Mouse (Mus musculus): Measurements from ENCODE around the gene Vmn1r220. TPM values are rescaled to one million over a fixed set of nuclear protein-coding genes. Genes with fewer than 3 reads are reported as not detected.

The Vmn1r220 gene
- polyA plus RNA-seq (2012; rRNA removed): not detected in 2 replicates

DNA sequence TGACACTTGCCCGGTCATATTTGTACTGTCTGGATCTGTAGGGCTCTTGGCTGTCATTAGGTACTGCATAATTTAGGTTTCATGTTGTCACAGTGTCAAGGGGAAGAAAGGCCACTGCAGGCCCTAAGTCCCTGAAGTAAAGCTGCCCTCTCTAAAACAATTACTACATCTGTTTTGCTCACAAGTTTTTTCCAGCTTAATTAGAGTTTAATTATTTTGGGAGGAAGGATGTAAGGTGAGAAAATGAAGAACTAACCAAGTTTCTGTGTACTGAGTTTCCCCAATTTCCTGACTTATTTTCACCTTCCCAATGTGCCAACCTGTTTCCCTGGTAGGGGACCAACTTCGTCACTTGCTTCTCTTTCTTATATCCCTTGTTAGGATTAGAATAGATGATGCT lies at the start of gene Vmn1r220:
TSS of gene Vmn1r220 (minus strand) at position 101 of the 400 bp plus-strand sequence.

GRCm38 (mm10) chr13:23235847-23236246 lies 48.1 kb upstream of the Vmn1r220 start, which contains the start of gene Vmn1r222:
Gene Vmn1r222 (minus strand): TSS chr13:23235947.

DNA sequence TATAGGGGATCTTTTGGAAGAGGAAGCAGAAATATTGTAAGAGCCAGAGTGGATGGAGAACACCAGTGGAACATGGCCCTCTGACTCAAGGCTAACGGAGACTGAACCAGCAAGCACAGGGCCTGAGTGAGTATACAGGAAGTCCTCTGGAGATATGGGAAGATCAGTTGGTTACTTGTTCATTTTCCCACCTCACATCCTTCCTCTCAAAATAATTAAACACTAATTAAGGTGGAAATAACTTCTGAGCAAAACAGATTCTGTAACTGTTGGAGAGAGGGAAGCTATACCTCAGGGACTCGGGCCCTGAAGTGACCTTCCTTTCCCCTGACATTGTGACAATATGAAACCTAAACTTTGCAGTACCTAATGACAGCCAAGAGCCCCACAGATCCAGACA lies 26.1 kb upstream of the Vmn1r220 start, which contains the start of gene Vmn1r221:
TSS of gene Vmn1r221 (plus strand) at position 301 of the 400 bp plus-strand sequence.

GRCm38 (mm10) chr13:23159012-23159411 lies 28.8 kb downstream of the Vmn1r220 start, which contains the start of gene Vmn1r219:
Gene Vmn1r219 (plus strand): TSS chr13:23159312.

DNA sequence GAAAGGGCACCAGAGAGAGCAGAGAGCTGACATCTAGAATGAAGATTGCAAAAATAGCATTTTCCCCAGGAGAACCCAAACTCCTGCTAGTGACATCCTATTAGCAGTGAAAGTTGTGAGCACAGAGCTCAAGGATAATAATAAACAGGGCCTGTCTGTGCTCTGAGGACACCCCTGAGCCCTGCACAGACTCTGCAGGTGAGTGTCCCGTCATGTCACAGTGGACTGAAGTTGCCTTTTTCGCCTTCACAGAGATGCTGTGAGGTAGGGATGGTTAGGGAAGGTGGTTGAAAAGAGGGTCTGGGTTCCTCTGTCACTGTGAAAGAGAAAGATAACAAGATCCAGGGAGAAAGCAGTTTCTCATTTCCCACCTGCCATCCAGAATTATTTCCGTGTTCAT lies 54.7 kb downstream of the Vmn1r220 start, which contains the start of gene Vmn1r218:
TSS of gene Vmn1r218 (plus strand) at position 57 of the 400 bp plus-strand sequence.

Other genes starting within 250 kb of the Vmn1r220 start
- not detected in 2 replicates for gene Vmn1r213, start 180.3 kb downstream of the Vmn1r220 start, polyA plus RNA-seq (2012; rRNA removed)
- gene Vmn1r214, start 157.6 kb downstream of the Vmn1r220 start, polyA plus RNA-seq (2012; rRNA removed): not detected in 2 replicates
- not detected in 2 replicates for gene Vmn1r215, start 120.0 kb downstream of the Vmn1r220 start, polyA plus RNA-seq (2012; rRNA removed)
- gene Vmn1r217, start 69.7 kb downstream of the Vmn1r220 start, polyA plus RNA-seq (2012; rRNA removed): not detected in 2 replicates
- not detected in 2 replicates for gene Vmn1r218, start 54.8 kb downstream of the Vmn1r220 start, polyA plus RNA-seq (2012; rRNA removed)
- gene Vmn1r219, start 28.7 kb downstream of the Vmn1r220 start, polyA plus RNA-seq (2012; rRNA removed): not detected in 2 replicates
- not detected in 2 replicates for gene Vmn1r221, start 26.2 kb upstream of the Vmn1r220 start, polyA plus RNA-seq (2012; rRNA removed)
- not detected in 2 replicates for gene Vmn1r222, start 48.0 kb upstream of the Vmn1r220 start, polyA plus RNA-seq (2012; rRNA removed)
- gene Vmn1r223, start 59.2 kb upstream of the Vmn1r220 start, polyA plus RNA-seq (2012; rRNA removed): not detected in 2 replicates
- gene Zfp322a, start 181.2 kb upstream of the Vmn1r220 start, polyA plus RNA-seq (2012; rRNA removed): 22.2 and 24.3 TPM in 2 replicates
- gene Abt1, start 235.9 kb upstream of the Vmn1r220 start, polyA plus RNA-seq (2012; rRNA removed): 8.5 and 9.1 TPM in 2 replicates

All from central nervous system, embryonic 14 days (tissue).